Mouse (Mus musculus) fibroblast of lung, adult 2 months (primary cell): Measurements from ENCODE around the gene Mfsd2b.

Experiments used
- DNase-seq: peaks from one replicate; pipeline ENCODE4 v3.0.0-alpha.2; 2011; ENCODE audit warnings: low read depth

The Mfsd2b gene

DNA sequence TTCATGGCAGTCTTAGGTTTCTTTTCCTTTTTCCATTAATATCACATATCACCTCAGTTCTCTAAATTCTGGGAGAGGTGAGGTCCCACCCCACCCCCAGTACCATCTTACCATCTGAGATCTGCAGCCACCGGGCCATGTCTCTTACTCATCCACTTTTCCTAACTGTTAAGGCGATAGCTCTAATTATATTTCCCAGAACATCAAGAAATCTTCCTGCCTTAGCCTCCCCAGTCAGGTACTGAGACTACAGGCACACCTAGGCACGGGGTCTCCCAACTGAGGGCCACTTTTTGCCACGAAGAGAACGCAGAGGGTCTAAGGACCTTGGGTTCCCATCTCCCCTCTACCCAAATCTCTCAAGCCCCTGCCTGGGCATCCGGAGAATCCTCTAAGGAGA, 628 bp downstream of the Mfsd2b start:
- DNase-seq = no peak

DNA sequence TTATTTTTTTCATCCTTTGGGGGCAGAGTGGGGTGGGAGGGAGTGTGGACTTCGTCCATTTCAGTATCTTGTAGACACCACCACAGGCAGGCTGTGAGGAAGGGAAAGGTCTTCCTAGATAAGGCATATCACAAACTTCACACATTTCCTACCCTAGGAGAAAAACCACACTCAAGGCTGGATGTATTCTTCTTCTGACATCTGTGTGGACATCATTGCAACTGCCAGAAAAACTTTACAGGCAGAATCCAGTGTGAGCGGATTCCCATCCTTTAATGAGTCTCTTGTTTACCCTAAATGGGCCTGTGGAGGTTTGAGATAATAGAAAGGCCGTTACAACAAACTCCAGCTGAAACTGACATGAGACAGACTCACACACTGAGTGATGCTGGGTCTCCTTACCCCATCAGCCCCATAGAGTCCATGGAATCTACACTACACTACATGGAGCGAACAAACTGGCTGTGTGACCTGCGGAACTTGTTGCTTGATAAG, 1.1 kb downstream of the Mfsd2b start:
- DNase-seq = no peak

- DNase-seq = no peak
Observed at GRCm38 (mm10) chr12:4872273-4872672, 1.9 kb downstream of the Mfsd2b start.

DNA sequence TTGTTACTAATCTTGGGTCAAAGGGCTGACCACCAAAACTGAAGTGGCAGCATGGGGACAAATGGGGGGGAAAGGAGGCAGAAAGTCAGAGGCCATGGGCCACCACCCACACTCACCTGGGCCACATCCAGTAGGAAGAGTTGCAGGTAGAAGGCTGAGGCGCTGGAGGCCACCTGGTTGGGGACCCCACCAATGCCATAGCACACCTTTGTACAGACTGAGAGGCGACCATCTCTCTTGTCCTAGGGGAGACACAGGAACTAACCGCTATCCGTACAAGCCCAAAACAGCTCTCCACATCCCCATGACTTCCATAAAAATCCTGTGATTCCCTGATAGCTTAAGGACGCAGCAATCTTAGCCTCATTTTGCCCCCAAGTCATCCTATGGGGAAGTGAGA, 2.9 kb downstream of the Mfsd2b start:
- DNase-seq = no peak

DNA sequence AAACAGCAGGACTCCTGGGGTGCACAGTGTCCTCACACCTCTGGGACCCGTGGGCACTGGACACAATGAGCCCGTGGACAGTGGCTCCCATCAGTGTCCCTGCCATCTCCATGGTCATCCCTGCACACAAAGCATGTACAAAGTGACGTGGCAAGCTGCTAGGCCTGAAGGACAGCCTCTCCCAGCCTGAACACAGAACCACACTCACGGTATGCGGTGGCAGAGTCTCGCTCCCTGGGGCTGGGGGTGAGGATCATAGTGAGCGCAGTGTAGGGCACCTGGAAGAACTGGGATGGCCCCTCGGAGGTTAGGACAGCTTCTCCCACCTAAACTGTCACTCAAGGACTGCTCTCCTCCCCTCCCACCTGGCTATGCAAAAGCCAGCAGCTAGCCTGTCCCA, 5.2 kb downstream of the Mfsd2b start:
- DNase-seq = no peak

GRCm38 (mm10) chr12:4864338-4864690, 9.8 kb downstream of the Mfsd2b start:
- DNase-seq = no peak

GRCm38 (mm10) chr12:4863654-4864337, 10.4 kb downstream of the Mfsd2b start:
- no peak for DNase-seq

DNA sequence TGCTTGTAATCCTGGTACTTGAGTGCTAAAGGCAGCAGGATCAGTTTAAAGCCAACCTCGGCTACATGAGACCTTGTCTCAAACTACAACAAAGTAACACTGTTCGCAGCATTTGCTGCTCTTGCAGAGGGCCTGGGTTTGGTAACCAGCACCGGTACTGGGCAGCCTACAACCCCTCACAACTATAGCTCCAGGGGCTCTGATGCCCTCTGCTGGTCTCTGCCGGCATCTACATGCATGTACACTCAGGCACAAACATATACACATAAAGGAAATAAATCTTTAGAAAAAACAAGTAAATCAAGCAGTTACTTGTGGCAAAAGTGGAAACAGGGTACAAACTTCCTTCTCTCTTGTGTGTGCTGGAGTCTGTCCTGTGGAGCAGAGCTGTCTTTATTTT, 11.5 kb downstream of the Mfsd2b start:
- DNase-seq = no peak

GRCm38 (mm10) chr12:4859241-4859914, 14.8 kb downstream of the Mfsd2b start:
- DNase-seq = no peak

DNA sequence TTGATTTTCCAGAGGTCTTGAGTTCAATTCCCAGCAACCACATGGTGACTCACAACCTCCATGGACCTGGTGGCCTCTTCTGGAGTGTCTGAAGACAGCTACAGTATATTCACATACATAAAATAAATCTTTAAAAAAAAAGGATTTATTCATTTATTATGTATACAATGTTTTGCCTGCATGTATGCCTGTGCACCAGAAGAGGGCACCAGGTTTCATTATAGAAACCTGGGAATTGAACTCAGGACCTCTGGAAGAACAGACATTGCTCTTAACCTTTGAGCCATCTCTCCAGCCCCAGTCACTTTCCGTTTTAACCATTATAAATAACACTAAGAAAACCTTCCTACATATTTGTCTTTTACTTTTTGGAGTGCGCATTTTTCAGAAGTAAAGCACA, 17.3 kb downstream of the Mfsd2b start:
- no peak for DNase-seq

- DNase-seq = no peak
Observed at GRCm38 (mm10) chr12:4856160-4856559, 18.0 kb downstream of the Mfsd2b start.

DNA sequence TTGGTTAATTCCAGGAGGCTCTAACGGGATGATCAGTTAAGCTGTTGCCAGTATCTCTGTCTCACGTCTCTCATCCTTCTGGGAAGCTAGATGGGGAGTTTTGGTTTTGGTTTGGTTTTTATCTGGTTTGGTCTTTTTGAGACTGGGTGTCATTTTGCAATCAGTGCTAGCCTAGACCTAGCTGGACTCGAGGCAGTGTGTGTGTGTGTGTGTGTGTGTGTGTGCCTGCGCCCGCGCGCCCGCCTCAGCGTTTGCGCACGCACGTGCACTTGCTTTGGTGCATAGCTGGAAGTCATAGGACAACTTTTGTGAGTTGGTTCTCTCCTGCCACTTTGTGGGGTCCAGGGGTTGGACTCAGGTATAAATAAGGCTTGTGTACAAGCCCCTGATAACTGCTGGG, 30.4 kb downstream of the Mfsd2b start:
- no peak for DNase-seq

DNA sequence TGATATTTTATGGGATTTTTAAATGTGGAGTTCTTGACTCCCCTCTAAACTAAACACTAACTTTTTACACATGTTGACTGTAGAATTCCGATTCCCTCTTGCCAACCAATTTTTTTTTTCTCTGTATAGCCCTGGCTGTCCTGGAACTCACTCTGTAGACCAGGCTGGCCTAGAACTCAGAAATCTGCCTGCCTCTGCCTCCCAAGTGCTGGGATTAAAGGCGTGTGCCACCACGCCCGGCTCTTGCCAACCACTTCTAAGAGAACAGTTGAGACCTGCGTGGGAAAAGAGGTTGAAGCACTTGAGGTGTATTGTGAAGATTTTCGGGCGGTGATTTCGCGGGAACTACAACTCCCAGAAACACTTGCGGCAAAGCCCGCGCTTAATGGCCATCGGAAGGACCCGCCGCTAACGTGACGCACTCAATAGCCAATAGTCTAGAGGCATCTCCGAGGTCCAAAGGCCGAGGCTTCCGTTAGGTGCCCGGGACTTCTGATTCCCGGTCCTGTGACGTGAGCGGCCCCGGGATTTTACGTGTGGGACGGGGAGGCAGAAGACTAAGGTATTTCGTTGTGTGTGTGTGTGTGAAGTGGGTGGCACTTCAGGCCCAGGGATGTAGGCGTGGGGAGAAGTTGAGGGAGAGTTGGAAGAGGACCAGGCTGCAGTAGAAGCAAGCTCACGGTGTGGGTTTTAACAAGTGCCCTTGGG, 31.1 kb downstream of the Mfsd2b start, which contains the start of gene Wdcp:
TSS of gene Wdcp (plus strand) at position 414 of the 708 bp plus-strand sequence.
- peak; percentile 81 for DNase-seq

GRCm38 (mm10) chr12:4842456-4842855, 31.7 kb downstream of the Mfsd2b start:
- DNase-seq = no peak

DNA sequence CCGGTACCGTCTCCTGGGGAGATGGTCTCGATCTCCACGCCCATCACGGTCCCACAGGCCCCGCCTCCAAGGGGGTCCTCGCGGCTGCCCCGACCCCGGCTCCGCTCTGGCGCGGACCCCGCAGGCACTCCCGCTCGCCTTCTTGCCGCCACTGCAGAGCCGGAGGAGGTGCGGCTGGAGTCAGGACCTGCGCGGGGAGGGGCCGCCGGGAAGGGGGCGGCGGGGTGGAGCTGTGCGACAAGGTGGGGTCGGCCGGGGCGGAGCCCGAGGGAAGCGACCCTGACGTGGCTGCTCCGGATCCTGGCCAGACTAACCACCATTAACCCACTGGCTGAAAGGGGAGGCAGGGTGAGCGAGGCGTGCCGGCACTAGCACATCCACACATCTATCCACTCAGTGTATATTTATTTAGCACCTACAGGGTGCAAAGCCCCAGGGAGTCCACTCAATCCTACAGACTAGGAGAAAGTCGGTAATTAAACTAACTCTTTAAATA, 32.7 kb downstream of the Mfsd2b start, which contains the start of gene Fkbp1b:
TSS of gene Fkbp1b (minus strand) at position 200 of the 496 bp plus-strand sequence.
- DNase-seq = no peak

- DNase-seq = no peak
Observed at GRCm38 (mm10) chr12:4840741-4841140, 33.4 kb downstream of the Mfsd2b start.

DNA sequence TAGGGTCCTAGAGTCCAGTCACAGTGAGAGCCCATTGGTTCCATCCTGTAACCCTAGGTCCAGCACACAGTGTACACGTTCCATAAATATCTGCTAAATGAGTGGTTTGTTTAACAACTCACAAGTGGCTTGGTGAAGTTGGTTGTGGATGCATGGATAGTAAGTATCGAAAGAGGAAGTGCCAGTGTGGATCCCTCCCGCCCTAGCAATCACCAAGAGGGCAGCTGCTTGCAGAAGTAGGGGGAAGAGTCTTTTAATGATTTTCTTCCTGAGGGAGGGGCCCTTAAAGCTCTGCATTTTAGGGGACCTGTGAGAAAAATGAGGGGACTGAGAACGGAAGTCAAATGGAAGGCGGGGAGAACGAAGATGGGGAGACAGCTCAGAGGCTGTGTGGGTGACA, 34.1 kb downstream of the Mfsd2b start:
- no peak for DNase-seq

DNA sequence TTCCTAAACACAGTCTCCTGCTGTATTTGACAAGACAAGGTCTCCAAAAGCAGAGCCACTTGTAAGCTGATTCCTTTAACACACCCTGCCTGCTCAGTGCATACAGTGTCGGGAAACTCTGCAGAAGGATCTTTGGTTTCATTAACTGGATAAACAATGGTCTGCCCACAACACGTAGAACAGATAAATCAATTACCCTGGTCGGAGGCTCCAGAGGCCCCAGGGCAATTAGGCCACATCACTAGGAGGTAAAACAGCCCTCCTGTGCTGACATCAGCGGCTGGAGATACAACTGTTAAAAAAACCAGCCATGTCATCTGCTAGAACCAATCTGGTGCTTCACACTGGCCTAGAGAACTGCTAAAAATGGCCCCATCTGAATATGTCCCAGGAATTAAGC, 37.2 kb downstream of the Mfsd2b start:
- no peak for DNase-seq

GRCm38 (mm10) chr12:4827256-4827655, 46.9 kb downstream of the Mfsd2b start:
- no peak for DNase-seq

DNA sequence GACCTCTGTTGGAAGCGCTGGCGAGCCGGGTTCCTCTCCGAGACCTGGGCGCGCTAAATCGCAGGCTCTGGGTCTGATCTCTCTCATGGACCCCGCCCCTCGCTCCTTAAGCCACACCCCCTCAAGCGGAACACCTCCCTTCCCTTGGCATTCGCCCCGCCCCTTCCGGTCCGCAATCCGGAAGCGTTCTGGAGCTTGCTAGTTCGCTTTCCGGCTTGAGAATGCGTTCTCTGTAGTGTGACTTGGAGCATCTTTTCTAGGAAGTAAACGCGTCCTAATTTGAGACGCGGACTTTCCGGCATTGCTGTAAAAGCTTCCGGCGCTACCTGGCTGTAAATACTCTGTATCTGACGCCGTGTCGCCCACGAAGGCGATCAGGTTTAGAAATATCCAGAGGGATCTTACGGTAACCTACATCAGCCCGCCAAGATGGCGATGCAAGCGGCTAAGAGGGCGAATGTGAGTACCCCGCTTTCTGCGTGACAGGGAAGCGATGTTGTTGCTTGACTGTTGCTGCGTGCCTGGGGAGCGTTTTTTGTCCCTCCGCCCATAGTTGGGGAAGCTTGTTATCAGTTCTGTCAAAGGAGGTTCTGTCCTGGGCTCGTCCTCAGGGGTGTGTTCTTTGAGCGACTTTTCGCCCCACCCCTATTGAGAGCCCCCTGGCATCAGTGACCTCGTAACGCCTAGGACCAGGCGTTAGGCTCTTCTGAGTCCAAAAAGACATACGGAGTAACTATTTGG, 56.6 kb downstream of the Mfsd2b start, which contains the start of gene Sf3b6:
TSS of gene Sf3b6 (plus strand) at position 184 of the 741 bp plus-strand sequence.
- peak; percentile 92 for DNase-seq

DNA sequence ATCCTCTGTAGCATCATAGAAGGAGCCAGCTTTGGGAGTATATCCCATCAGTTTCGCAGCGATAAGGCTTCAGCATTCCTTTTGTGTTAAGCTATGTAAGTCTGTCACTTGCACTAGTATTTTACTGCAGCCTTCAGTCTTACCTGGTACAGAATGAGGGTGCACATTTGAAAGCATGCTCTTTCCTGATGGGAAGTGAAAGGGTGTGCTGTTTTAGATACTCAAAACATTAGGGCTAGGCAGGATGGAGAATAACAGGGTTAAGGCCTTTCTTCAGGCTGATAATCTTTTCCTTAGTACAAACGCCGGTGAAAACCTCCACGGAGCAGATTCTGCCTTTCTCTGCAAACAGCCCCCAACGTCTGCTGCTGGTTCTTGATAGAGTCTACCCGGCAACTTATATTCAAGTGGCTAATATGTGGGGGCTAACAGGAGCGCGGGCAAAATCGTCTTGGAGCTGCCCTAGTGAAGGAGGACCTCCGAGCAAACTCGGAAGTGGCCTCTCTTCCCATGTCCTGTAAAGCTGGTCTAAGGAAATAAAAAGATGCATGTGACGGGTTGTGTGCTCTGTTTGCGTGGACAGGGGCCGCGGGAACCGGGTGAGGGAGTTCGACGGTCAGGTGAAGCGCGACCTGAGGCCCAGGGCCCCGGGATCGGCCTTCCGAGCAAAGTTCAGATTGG, 57.3 kb downstream of the Mfsd2b start:
- DNase-seq = no peak
